Comparison of ENCODE assay signal across 9 mouse cellular contexts in the genomic region with DNA sequence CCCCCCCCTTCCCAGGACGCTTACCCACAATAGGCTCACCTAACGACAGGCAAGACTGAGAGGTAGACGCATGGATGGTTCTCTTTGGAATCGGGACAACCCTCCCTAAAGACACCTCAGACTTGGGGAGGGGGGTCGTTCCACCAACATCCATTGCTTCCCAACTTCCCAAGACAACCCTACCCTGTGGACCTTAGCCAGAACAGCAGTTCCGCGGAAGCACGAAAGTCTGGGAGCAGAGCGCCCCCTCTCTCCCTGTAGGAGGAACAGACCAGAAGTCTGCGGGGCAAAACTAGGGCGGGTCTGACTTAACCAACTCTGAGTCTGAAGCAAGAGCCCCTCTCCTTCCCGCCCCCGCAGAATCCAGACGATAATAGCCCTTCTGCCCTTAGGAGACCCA. TPM values are rescaled to one million over a fixed set of nuclear protein-coding genes. Genes with fewer than 3 reads are reported as not detected.
DNase-seq lines count a peak whose midpoint lies in the region; ATAC-seq and TF ChIP-seq lines count a peak whose summit lies in the region.
"Had no signal": no experiment of that assay in that cellular context is flagged by ENCODE, and none has a peak within 500 bp of the region (broad histone marks: within the 10 kb centered on the region; RNA-seq: fewer than 3 reads in every experiment).

No protein-coding gene starts in this region.

- H3K9me3 ChIP-seq in forebrain, embryonic 11.5 days (ENCODE audit: control insufficient read depth, low read length): no peaks in the 10 kb centered on the region
- H3K9me3 ChIP-seq in forebrain, embryonic 16.5 days (ENCODE audit: control insufficient read depth, low read length): no peaks in the 10 kb centered on the region
- H3K9me3 ChIP-seq in limb, embryonic 10.5 days (replicated peaks): no peaks in the 10 kb centered on the region

- no peaks in the 10 kb centered on the region for H3K79me2 ChIP-seq in C2C12 (ENCODE audit: control insufficient read depth, insufficient read depth)

- H3K4me1 ChIP-seq in forebrain, embryonic 11.5 days (replicated peaks; ENCODE audit: control insufficient read depth, insufficient read depth, low read length): peaks cover 9% of the 10 kb centered on the region; the same call in 1 of the 2 replicates
- H3K4me1 ChIP-seq in forebrain, embryonic 16.5 days (replicated peaks; ENCODE audit: control insufficient read depth, insufficient read depth, low read length): peaks cover 27% of the 10 kb centered on the region
- H3K4me1 ChIP-seq in limb, embryonic 10.5 days: peaks cover 52% of the 10 kb centered on the region

- H3K36me3 ChIP-seq in forebrain, embryonic 11.5 days (ENCODE audit: control insufficient read depth, insufficient read depth, low read length): no peaks in the 10 kb centered on the region
- no peaks in the 10 kb centered on the region for H3K36me3 ChIP-seq in forebrain, embryonic 16.5 days (ENCODE audit: control insufficient read depth, insufficient read depth)
- no peaks in the 10 kb centered on the region for H3K36me3 ChIP-seq in C2C12 (ENCODE audit: control insufficient read depth, insufficient read depth)
- H3K36me3 ChIP-seq in limb, embryonic 10.5 days: no peaks in the 10 kb centered on the region

- DNase-seq in forebrain, embryonic 11.5 days (ENCODE audit: low spot score): peak; percentile 71
- peak; percentile 46 to 60 for DNase-seq in cerebellum, postnatal 14 days
- DNase-seq in heart, postnatal 14 days: peak; percentile 53 to 68
- DNase-seq in limb, embryonic 10.5 days (ENCODE audit: low spot score): peak; percentile 46
- peak; percentile 72 for DNase-seq in retina, embryonic 14.5 days (ENCODE audit: low spot score)

- intact Hi-C loops in heart, postnatal 14 days (cut with DNase I): loop anchor here (2.0 to 10.0 kb wide), 3 partner anchors 169 to 329 kb away; no protein-coding TSS in a partner anchor

- peaks cover 45% of the 10 kb centered on the region for H3K27me3 ChIP-seq in forebrain, embryonic 11.5 days (ENCODE audit: control insufficient read depth, insufficient read depth, low read length)
- H3K27me3 ChIP-seq in forebrain, embryonic 16.5 days (replicated peaks; ENCODE audit: control insufficient read depth, insufficient read depth, low read length): no peaks in the 10 kb centered on the region
- peaks cover 3% of the 10 kb centered on the region for H3K27me3 ChIP-seq in C2C12 (ENCODE audit: control insufficient read depth, insufficient read depth, insufficient read length)
- peaks cover 75% of the 10 kb centered on the region for H3K27me3 ChIP-seq in limb, embryonic 10.5 days (ENCODE audit: low read depth, poor library complexity, severe bottlenecking)

- H3K79me3 ChIP-seq in C2C12 (ENCODE audit: low read depth): no peaks in the 10 kb centered on the region

- peak; percentile 32 for TF ChIP-seq CTCF in C2C12 (IDR thresholded peaks at IDR 0.05; ENCODE audit: control insufficient read depth, insufficient read depth, insufficient read length)

- no peak overlapping the region for H3K4me2 ChIP-seq in forebrain, embryonic 11.5 days (ENCODE audit: low read depth, low read length, severe bottlenecking)
- H3K4me2 ChIP-seq in forebrain, embryonic 16.5 days (ENCODE audit: low read length): no peak overlapping the region

- peak; percentile 21; the same call in 1 of the 2 replicates for ATAC-seq in forebrain, embryonic 11.5 days (replicated peaks; ENCODE audit: low FRiP score)
- ATAC-seq in forebrain, embryonic 16.5 days: no peak; the same call in 1 of the 2 replicates
- no peak for ATAC-seq in megakaryocyte-erythroid progenitor cell, adult 5-6 weeks (replicated peaks; ENCODE audit: low FRiP score, low TSS enrichment, poor library complexity, severe bottlenecking)

- H3ac ChIP-seq in C2C12 (ENCODE audit: control insufficient read depth, insufficient read length, low read depth): no peak overlapping the region

- no peak overlapping the region for H3K27ac ChIP-seq in forebrain, embryonic 11.5 days (ENCODE audit: low read depth, low read length)
- no peak overlapping the region for H3K27ac ChIP-seq in forebrain, embryonic 16.5 days (ENCODE audit: low read length)
- no peak overlapping the region for H3K27ac ChIP-seq in limb, embryonic 10.5 days
- H3K27ac ChIP-seq: macrophage had no signal

- WGBS in forebrain, embryonic 11.5 days: 5% methylated on average over 14 of the region's 14 CpGs
- 3% methylated on average over 14 of the region's 14 CpGs for WGBS in forebrain, embryonic 16.5 days
- 6% methylated on average over 14 of the region's 14 CpGs for WGBS in limb, embryonic 10.5 days

- no peak overlapping the region for H3K4me3 ChIP-seq in forebrain, embryonic 11.5 days (ENCODE audit: low read depth, low read length)
- H3K4me3 ChIP-seq in forebrain, embryonic 16.5 days (replicated peaks; ENCODE audit: low read length): no peak overlapping the region
- H3K4me3 ChIP-seq in C2C12 (ENCODE audit: insufficient read depth, poor library complexity, severe bottlenecking): no peak overlapping the region
- H3K4me3 ChIP-seq in limb, embryonic 10.5 days: no peak overlapping the region

- H3K9ac ChIP-seq in forebrain, embryonic 11.5 days (ENCODE audit: low read length): no peak overlapping the region
- H3K9ac ChIP-seq in forebrain, embryonic 16.5 days (replicated peaks; ENCODE audit: low read depth, low read length): no peak overlapping the region

TF ChIP-seq in C2C12, 6 proteins besides CTCF, POLR2A, EP300 and RAD21:
- TF ChIP-seq USF1 (IDR thresholded peaks at IDR 0.05; ENCODE audit: low read depth): no peak
- TF ChIP-seq MYOG (IDR thresholded peaks at IDR 0.05; ENCODE audit: control insufficient read depth, extremely low read depth, insufficient read length): no peak
- TF ChIP-seq CEBPB (IDR thresholded peaks at IDR 0.05; ENCODE audit: low read depth): no peak
- no peak for TF ChIP-seq MYOD1 (IDR thresholded peaks at IDR 0.05; ENCODE audit: control insufficient read depth, insufficient read length, low read depth)
- no peak for TF ChIP-seq FOSL1 (IDR thresholded peaks at IDR 0.05; ENCODE audit: insufficient read depth, low read length, poor library complexity, severe bottlenecking)
- no peak for TF ChIP-seq MAX (IDR thresholded peaks at IDR 0.05)

RNA-seq across cellular contexts. Expression of a gene that starts 1.5 kb away (rescaled TPM):
- 0.63 and 0.81 TPM in 2 replicates for polyA plus RNA-seq in forebrain, embryonic 11.5 days (2014; fragmentation: Nextera tagmentation; extraction: Ambion mirVana)
- 5.9 and 7.4 TPM in 2 replicates for polyA plus RNA-seq in forebrain, embryonic 16.5 days (2015; fragmentation: Nextera tagmentation; extraction: Ambion mirVana)
- 19.2 TPM for polyA plus RNA-seq in C2C12 (2012; fragmentation: generic; extraction: Trizol)
- 1 to 10 TPM; 1.0 to 1.6 TPM for total RNA-seq in heart, postnatal 14 days (2021)
- polyA plus RNA-seq in limb, embryonic 10.5 days (2016; fragmentation: Nextera tagmentation; extraction: Ambion mirVana): 0.06 and 0.09 TPM in 2 replicates
- not detected in 2 replicates for total RNA-seq in megakaryocyte-erythroid progenitor cell, adult 5-6 weeks (2014; fragmentation: Nextera tagmentation)
- total RNA-seq in megakaryocyte-erythroid progenitor cell, adult 5-6 weeks (2017): not detected in 2 replicates
